Mouse (Mus musculus): ENCODE measurements around the gene Olfr402. TPM values are rescaled to one million over a fixed set of nuclear protein-coding genes. Genes with fewer than 3 reads are reported as not detected.
"Not testable (repeated sequence)": the region's sequence is repeated elsewhere in the genome, so short reads cannot be mapped to it uniquely, and the experiment has no call there.

The Olfr402 gene
- polyA plus RNA-seq (2015; fragmentation: Nextera tagmentation; extraction: Ambion mirVana): not detected in 2 replicates

GRCm38 (mm10) chr11:74153229-74153628 lies at the start of gene Olfr402:
Gene Olfr402, plus strand, starts transcription at chr11:74153529.
- no peak for ATAC-seq (replicated peaks)
- no peak within 1 kb of the TSS for H3K27ac ChIP-seq (replicated peaks)
- H3K9ac ChIP-seq (replicated peaks): no peak within 1 kb of the TSS
- no peaks in the 10 kb centered on the region for H3K4me1 ChIP-seq
- H3K4me3 ChIP-seq: no peak within 1 kb of the TSS
- H3K4me2 ChIP-seq (replicated peaks): no peak within 1 kb of the TSS
- H3K36me3 ChIP-seq: no peaks in the 10 kb centered on the region
- WGBS: 66% methylated on average over 3 of the region's 3 CpGs
- H3K27me3 ChIP-seq: no peaks in the 10 kb centered on the region
- peaks cover 32% of the 10 kb centered on the region for H3K9me3 ChIP-seq

GRCm38 (mm10) chr11:74105066-74105465 lies 48.3 kb upstream of the Olfr402 start:
- 46% methylated on average over 5 of the region's 5 CpGs for WGBS
- Histone ChIP-seq H3K36me3 (no peaks in the 10 kb centered on the region), H3K4me3 (no peak overlapping the region), H3K27me3 (no peaks in the 10 kb centered on the region), H3K4me2 (replicated peaks) (no peak overlapping the region), H3K9ac (replicated peaks) (no peak overlapping the region), H3K9me3 (0 out of 2 replicates have a peak, but pooled peaks cover 14% of the 10 kb centered on the region), H3K27ac (replicated peaks) (no peak overlapping the region), H3K4me1 (no peaks in the 10 kb centered on the region)
- ATAC-seq (replicated peaks): no peak

GRCm38 (mm10) chr11:74113412-74113811 lies 39.9 kb upstream of the Olfr402 start, which contains the start of gene Olfr401:
Gene Olfr401, plus strand, starts transcription at chr11:74113712.
- ATAC-seq (replicated peaks): no peak
- Histone ChIP-seq H3K27me3 (no peaks in the 10 kb centered on the region), H3K9ac (replicated peaks) (no peak within 1 kb of the TSS), H3K27ac (replicated peaks) (no peak within 1 kb of the TSS), H3K36me3 (no peaks in the 10 kb centered on the region), H3K4me1 (no peaks in the 10 kb centered on the region), H3K4me3 (no peak within 1 kb of the TSS), H3K9me3 (peaks cover 36% of the 10 kb centered on the region), H3K4me2 (replicated peaks) (no peak within 1 kb of the TSS)

DNA sequence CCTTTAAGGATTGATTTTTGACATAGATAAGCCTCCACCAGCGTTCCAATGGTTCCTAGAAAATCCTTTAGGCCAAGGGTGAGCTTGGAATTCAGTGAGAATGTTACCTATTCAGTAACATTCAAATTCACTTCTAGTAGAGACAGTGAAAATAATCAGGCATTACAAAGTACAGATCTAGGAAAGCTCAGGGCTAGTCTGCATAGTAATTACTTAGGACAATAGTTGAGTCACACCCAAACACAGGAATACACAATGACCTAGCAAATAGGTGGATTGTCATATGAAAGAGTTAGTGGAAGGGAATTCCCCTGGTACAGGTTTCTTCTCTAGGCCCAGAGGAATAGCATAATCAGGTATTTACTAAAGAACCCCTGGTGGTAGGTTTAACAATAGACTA lies 13.3 kb upstream of the Olfr402 start:
- WGBS: 26% methylated on average over 1 of the region's 1 CpGs
- H3K4me3 ChIP-seq; H3K9ac ChIP-seq (replicated peaks); H3K27me3 ChIP-seq; H3K36me3 ChIP-seq; ATAC-seq (replicated peaks); H3K27ac ChIP-seq (replicated peaks); H3K4me1 ChIP-seq; H3K4me2 ChIP-seq (replicated peaks): not testable (repeated sequence)
- H3K9me3 ChIP-seq: peaks cover 21% of the 10 kb centered on the region; the same call in 1 of the 2 replicates

- Histone ChIP-seq H3K36me3 (no peaks in the 10 kb centered on the region), H3K4me2 (replicated peaks) (no peak overlapping the region), H3K4me1 (no peaks in the 10 kb centered on the region), H3K9ac (replicated peaks) (no peak overlapping the region), H3K27me3 (no peaks in the 10 kb centered on the region), H3K4me3 (no peak overlapping the region), H3K27ac (replicated peaks) (no peak overlapping the region), H3K9me3 (peaks cover 35% of the 10 kb centered on the region)
- no peak for ATAC-seq (replicated peaks)
Measured at GRCm38 (mm10) chr11:74145866-74146265, 7.5 kb upstream of the Olfr402 start.

- 0 out of 2 replicates have a peak, but pooled peaks cover 5% of the 10 kb centered on the region for H3K9me3 ChIP-seq
- no peak overlapping the region for H3K27ac ChIP-seq (replicated peaks)
- no peak overlapping the region for H3K4me2 ChIP-seq (replicated peaks)
Measured at GRCm38 (mm10) chr11:74168771-74169170, 15.4 kb downstream of the Olfr402 start.

DNA sequence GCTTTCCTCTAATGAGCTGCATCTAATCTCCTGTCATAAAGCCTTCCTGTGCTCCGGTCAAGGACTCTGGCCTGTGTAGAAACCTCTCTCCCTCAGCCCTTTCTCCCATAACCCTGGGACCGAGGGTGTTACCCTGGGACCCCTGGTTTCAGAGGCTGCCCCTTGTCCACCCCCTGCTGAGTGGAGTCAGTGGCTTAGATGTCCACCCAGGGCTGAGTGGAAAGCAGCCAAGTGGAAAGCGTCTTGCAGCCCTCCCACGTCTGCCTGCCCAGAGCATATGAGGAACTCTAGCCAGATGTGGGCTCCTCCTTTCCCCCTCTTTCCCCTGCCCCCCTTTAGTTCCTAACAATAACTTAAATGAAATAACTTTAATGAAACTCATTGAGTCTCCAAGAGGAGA lies 29.8 kb downstream of the Olfr402 start:
- no peak for ATAC-seq (replicated peaks)
- Histone ChIP-seq H3K27ac (replicated peaks) (no peak overlapping the region), H3K36me3 (no peaks in the 10 kb centered on the region), H3K4me3 (no peak overlapping the region), H3K9ac (replicated peaks) (no peak overlapping the region), H3K4me1 (no peaks in the 10 kb centered on the region), H3K4me2 (replicated peaks) (no peak overlapping the region), H3K27me3 (no peaks in the 10 kb centered on the region), H3K9me3 (peaks cover 17% of the 10 kb centered on the region; the same call in 1 of the 2 replicates)
- 87% methylated on average over 4 of the region's 4 CpGs for WGBS

More at GRCm38 (mm10) chr11:74168771-74169170, 15.4 kb downstream of the Olfr402 start:
- no peaks in the 10 kb centered on the region for H3K36me3 ChIP-seq
- no peaks in the 10 kb centered on the region for H3K27me3 ChIP-seq
- ATAC-seq (replicated peaks): no peak
- no peaks in the 10 kb centered on the region for H3K4me1 ChIP-seq
- H3K4me3 ChIP-seq: no peak overlapping the region
- H3K9ac ChIP-seq (replicated peaks): no peak overlapping the region

DNA sequence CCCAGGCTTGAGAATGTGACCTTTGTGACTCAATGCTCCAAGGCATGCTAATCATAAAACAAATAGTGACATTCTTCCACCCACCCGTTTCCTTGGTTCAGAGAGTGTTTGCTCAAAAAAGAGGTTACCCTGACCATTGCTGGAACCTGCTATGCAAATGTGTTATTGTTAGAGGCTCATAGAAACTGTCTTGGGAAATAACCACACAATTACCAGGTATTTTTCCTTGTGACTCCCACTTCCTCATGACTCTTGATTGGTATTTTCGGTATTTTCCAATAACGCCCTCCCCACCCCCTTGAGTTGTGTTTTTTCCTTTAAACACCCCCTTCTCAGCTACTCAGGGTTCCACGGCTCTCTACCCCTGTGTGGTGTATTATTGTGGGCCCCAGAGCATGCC lies 30.4 kb downstream of the Olfr402 start:
- no peaks in the 10 kb centered on the region for H3K27me3 ChIP-seq
- peaks cover 22% of the 10 kb centered on the region; the same call in 1 of the 2 replicates for H3K9me3 ChIP-seq
- no peak overlapping the region for H3K4me2 ChIP-seq (replicated peaks)
- no peaks in the 10 kb centered on the region for H3K4me1 ChIP-seq
- H3K36me3 ChIP-seq: no peaks in the 10 kb centered on the region
- no peak overlapping the region for H3K27ac ChIP-seq (replicated peaks)
- no peak for ATAC-seq (replicated peaks)
- no peak overlapping the region for H3K4me3 ChIP-seq
- no peak overlapping the region for H3K9ac ChIP-seq (replicated peaks)
- 82% methylated on average over 4 of the region's 4 CpGs for WGBS

DNA sequence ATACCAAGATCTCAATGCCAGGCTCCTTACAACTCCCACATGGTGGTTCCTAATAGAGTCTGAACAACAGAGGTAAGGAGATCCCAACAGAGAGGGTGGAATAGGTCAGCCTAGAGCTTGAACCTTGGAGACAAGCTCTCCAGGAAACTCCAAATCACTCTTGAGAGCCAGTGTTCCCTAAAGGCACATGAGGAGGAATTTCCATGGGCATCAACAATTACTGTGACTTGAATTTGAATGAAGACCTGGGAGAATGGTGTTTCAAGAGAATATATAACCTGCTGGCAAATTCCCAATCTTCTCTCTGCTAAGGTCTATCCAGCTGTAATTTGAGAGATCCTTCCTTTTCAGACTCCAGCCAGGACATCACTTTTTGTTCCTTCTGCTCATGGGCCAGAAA lies 32.6 kb downstream of the Olfr402 start, which contains the start of gene Olfr403:
Gene Olfr403 (plus strand): TSS at position 301 of the 400 bp plus-strand sequence.
- Histone ChIP-seq H3K9me3 (peaks cover 16% of the 10 kb centered on the region; the same call in 1 of the 2 replicates), H3K4me1 (no peaks in the 10 kb centered on the region), H3K4me2 (replicated peaks) (no peak within 1 kb of the TSS), H3K27ac (replicated peaks) (no peak within 1 kb of the TSS), H3K9ac (replicated peaks) (no peak within 1 kb of the TSS), H3K36me3 (no peaks in the 10 kb centered on the region), H3K27me3 (no peaks in the 10 kb centered on the region), H3K4me3 (no peak within 1 kb of the TSS)
- no peak for ATAC-seq (replicated peaks)

Other genes with a start within 250 kb of the Olfr402 start
- gene Olfr395, start 244.2 kb upstream of the Olfr402 start, polyA plus RNA-seq (2015; fragmentation: Nextera tagmentation; extraction: Ambion mirVana): not detected in 2 replicates
- gene Olfr23, start 216.9 kb upstream of the Olfr402 start, polyA plus RNA-seq (2015; fragmentation: Nextera tagmentation; extraction: Ambion mirVana): not detected in 2 replicates
- gene Olfr397, start 192.7 kb upstream of the Olfr402 start, polyA plus RNA-seq (2015; fragmentation: Nextera tagmentation; extraction: Ambion mirVana): not detected in 2 replicates
- gene Olfr398, start 163.1 kb upstream of the Olfr402 start, polyA plus RNA-seq (2015; fragmentation: Nextera tagmentation; extraction: Ambion mirVana): not detected in 2 replicates
- gene Olfr139, start 97.0 kb upstream of the Olfr402 start, polyA plus RNA-seq (2015; fragmentation: Nextera tagmentation; extraction: Ambion mirVana): not detected in 2 replicates
- not detected in 2 replicates for gene Olfr399, start 96.9 kb upstream of the Olfr402 start, polyA plus RNA-seq (2015; fragmentation: Nextera tagmentation; extraction: Ambion mirVana)
- gene Zfp616, start 83.6 kb upstream of the Olfr402 start, polyA plus RNA-seq (2015; fragmentation: Nextera tagmentation; extraction: Ambion mirVana): not detected in 2 replicates
- gene Olfr401, start 39.8 kb upstream of the Olfr402 start, polyA plus RNA-seq (2015; fragmentation: Nextera tagmentation; extraction: Ambion mirVana): not detected in 2 replicates
- gene Olfr403, start 32.7 kb downstream of the Olfr402 start, polyA plus RNA-seq (2015; fragmentation: Nextera tagmentation; extraction: Ambion mirVana): not detected in 2 replicates
- not detected in 2 replicates for gene Olfr43, start 57.9 kb downstream of the Olfr402 start, polyA plus RNA-seq (2015; fragmentation: Nextera tagmentation; extraction: Ambion mirVana)
- gene Olfr406, start 106.3 kb downstream of the Olfr402 start, polyA plus RNA-seq (2015; fragmentation: Nextera tagmentation; extraction: Ambion mirVana): not detected in 2 replicates
- gene Olfr59, start 130.2 kb downstream of the Olfr402 start, polyA plus RNA-seq (2015; fragmentation: Nextera tagmentation; extraction: Ambion mirVana): not detected in 2 replicates
- gene Olfr410, start 184.5 kb downstream of the Olfr402 start, polyA plus RNA-seq (2015; fragmentation: Nextera tagmentation; extraction: Ambion mirVana): not detected in 2 replicates
- not detected in 2 replicates for gene Olfr411, start 199.1 kb downstream of the Olfr402 start, polyA plus RNA-seq (2015; fragmentation: Nextera tagmentation; extraction: Ambion mirVana)
- not detected in 2 replicates for gene Olfr412, start 208.5 kb downstream of the Olfr402 start, polyA plus RNA-seq (2015; fragmentation: Nextera tagmentation; extraction: Ambion mirVana)